Mouse (Mus musculus) spleen, adult 2 months (tissue): ENCODE results near the gene Camta1.

Source experiments
- CTCF ChIP-seq: fragments of 200-500 bp; IDR thresholded peaks from 2 replicates; pipeline ENCODE4 v1.5.1; 2011; ENCODE audit warnings: mild to moderate bottlenecking, inconsistent platforms; ENCODE audit not compliant: insufficient read depth, insufficient read length, insufficient replicate concordance; ENCODE audit errors: extremely low read depth
- POLR2A ChIP-seq: fragments of 200-500 bp; IDR thresholded peaks from 2 replicates; pipeline ENCODE4 v1.6.1; 2011; ENCODE audit warnings: low read depth, low read length, inconsistent platforms

DNA sequence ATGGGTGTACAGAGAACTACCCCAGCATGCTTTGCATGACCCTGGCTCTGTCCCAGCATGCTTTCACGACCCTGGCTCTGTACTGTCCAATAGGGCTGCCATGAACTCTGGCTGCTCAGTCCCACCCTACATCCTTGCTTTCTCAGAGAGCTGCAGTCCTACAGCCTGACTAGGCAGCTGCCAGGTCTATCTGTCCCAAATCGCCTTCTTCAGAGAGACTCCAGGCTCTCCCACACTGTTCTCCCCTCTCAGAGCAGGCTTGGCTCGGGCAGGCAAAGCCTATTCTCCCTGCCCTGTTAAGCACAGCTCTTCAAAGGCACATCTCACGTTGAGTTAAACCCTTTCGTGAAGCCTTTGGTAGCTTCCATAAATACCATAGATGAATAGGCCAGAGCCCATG, 317.5 kb downstream of the Camta1 start:
- no peak for TF ChIP-seq POLR2A
- no peak for TF ChIP-seq CTCF
